Mouse (Mus musculus) embryonic fibroblast, embryonic 13.5 days (primary cell): ENCODE results near the gene Il1rap.

Source experiments
- CTCF ChIP-seq: IDR thresholded peaks from 2 replicates; pipeline ENCODE4 v1.5.1; 2011; ENCODE audit warnings: mild to moderate bottlenecking, control low read depth, low read length, moderate library complexity, borderline replicate concordance; ENCODE audit not compliant: insufficient read depth
- POLR2A ChIP-seq: IDR thresholded peaks from 2 replicates; pipeline ENCODE4 v1.6.1; 2011; ENCODE audit warnings: low read depth, mild to moderate bottlenecking, control low read depth, low read length, moderate library complexity

- TF ChIP-seq CTCF = no peak
- TF ChIP-seq POLR2A = no peak
These were observed 14.9 kb downstream of the Il1rap start for GRCm38 (mm10) chr16:26596440-26596839.
